Mouse (Mus musculus): ENCODE results near the gene Rcc2.

The Rcc2 gene

GRCm38 (mm10) chr4:140763158-140763557 is 62.8 kb downstream of the Rcc2 start:
- peak; percentile 78 to 82 for DNase-seq

- DNase-seq = no peak
Observed at GRCm38 (mm10) chr4:140765936-140766335, 65.6 kb downstream of the Rcc2 start.

- no peak for DNase-seq
Observed at GRCm38 (mm10) chr4:140768973-140769372, 68.6 kb downstream of the Rcc2 start.

GRCm38 (mm10) chr4:140770433-140770832 is 70.1 kb downstream of the Rcc2 start:
- peak; percentile 75 to 81 for DNase-seq

GRCm38 (mm10) chr4:140771091-140771490 is 70.8 kb downstream of the Rcc2 start:
- DNase-seq = peak; percentile 40 to 60

All from kidney, postnatal 4 days (tissue).